Mouse (Mus musculus) small intestine, adult 2 months (tissue): ENCODE data around the gene Arntl2. TPM values are rescaled to one million over a fixed set of nuclear protein-coding genes. Genes with fewer than 3 reads are reported as not detected.

Source experiments
- H3K27ac ChIP-seq: fragments of 200-500 bp; 2 replicates; pipeline ENCODE4 v1.5.1; 2012; ENCODE audit warnings: low read depth, low read length, control low read depth, inconsistent platforms; ENCODE audit not compliant: insufficient read depth
- H3K27me3 ChIP-seq: fragments of 200-500 bp; 2 replicates; pipeline ENCODE4 v1.6.1; 2012; ENCODE audit warnings: mild to moderate bottlenecking, moderate library complexity, low read length, inconsistent platforms; ENCODE audit not compliant: control insufficient read depth, insufficient read depth
- H3K36me3 ChIP-seq: fragments of 200-500 bp; 2 replicates; pipeline ENCODE4 v1.6.1; 2012; ENCODE audit warnings: mild to moderate bottlenecking, low read length, control low read depth, inconsistent platforms; ENCODE audit not compliant: control insufficient read depth, insufficient read depth
- H3K4me1 ChIP-seq: fragments of 200-500 bp; 2 replicates; pipeline ENCODE4 v1.6.1; 2012; ENCODE audit warnings: low read length, inconsistent platforms, mixed read lengths; ENCODE audit not compliant: control insufficient read depth, insufficient read depth, insufficient read length
- H3K4me3 ChIP-seq: fragments of 200-500 bp; 2 replicates; pipeline ENCODE4 v1.5.1; 2012; ENCODE audit warnings: low read depth, mild to moderate bottlenecking, control low read depth, inconsistent platforms, low read length, moderate library complexity
- CTCF ChIP-seq: fragments of 200-500 bp; IDR thresholded peaks from 2 replicates; pipeline ENCODE4 v1.5.1; 2012; ENCODE audit warnings: low read depth, mild to moderate bottlenecking, control low read depth, inconsistent platforms, low read length, moderate library complexity, mixed read lengths; ENCODE audit not compliant: insufficient replicate concordance, insufficient read length; ENCODE audit errors: extremely low read depth
- POLR2A ChIP-seq: fragments of 200-500 bp; IDR thresholded peaks from 2 replicates; pipeline ENCODE4 v1.6.1; 2012; ENCODE audit warnings: low read depth, mild to moderate bottlenecking, control low read depth, inconsistent platforms, low read length, moderate library complexity
- WGBS: fragments of 180-500 bp; shearing (Covaris S2); methylation state at CpG from one replicate; pipeline ENCODE4 v1.1.7; 2018; 5-methylcytosine and 5-hydroxymethylcytosine counted together
- polyA plus RNA-seq: library from polyadenylated mRNA; depleted of rRNA; stranded (reverse); fragments of >200 nt; gene quantifications from 2 replicates; pipeline ENCODE4 v1.2.3, GENCODE M21; 2012

The Arntl2 gene
- polyA plus RNA-seq, 1 experiment: 0.65 TPM

GRCm38 (mm10) chr6:146838366-146838765 is 42.5 kb downstream of the Arntl2 start:
- Histone ChIP-seq H3K4me3 (no peak overlapping the region), H3K27ac (no peak overlapping the region), H3K27me3 (no peaks in the 10 kb centered on the region), H3K4me1 (no peaks in the 10 kb centered on the region; the same call in 1 of the 2 replicates), H3K36me3 (no peaks in the 10 kb centered on the region)
- WGBS: 93% methylated on average over 5 of the region's 5 CpGs
- no peak for TF ChIP-seq POLR2A
- no peak for TF ChIP-seq CTCF

GRCm38 (mm10) chr6:146838863-146839262 is 43.0 kb downstream of the Arntl2 start:
- no peak overlapping the region for H3K4me3 ChIP-seq
- H3K27me3 ChIP-seq: no peaks in the 10 kb centered on the region
- no peak overlapping the region for H3K27ac ChIP-seq
- H3K36me3 ChIP-seq: no peaks in the 10 kb centered on the region
- WGBS: 90% methylated on average over 4 of the region's 4 CpGs
- no peaks in the 10 kb centered on the region; the same call in 1 of the 2 replicates for H3K4me1 ChIP-seq
- TF ChIP-seq POLR2A: no peak

GRCm38 (mm10) chr6:146844867-146845266 is 49.0 kb downstream of the Arntl2 start:
- H3K27ac ChIP-seq: no peak overlapping the region

DNA sequence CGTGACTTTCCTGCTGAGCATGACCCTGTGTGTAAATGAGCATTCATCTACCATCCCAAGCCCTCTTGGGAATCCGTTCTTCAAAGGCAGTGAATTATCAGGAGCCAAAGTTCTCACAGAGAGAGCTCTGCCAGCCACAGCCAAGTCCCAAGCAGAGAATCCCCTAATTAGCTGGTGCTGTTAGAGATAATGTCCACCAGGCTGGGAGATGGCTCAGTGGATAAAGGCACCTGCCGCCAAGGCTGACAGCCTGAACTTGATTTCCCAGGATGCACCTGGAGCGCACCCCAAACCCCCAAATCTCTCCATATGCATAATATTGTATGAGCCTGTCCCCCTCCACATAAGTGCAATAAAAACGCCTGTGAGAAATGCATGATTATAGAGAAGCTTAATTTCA is 49.5 kb downstream of the Arntl2 start:
- H3K27me3 ChIP-seq: no peaks in the 10 kb centered on the region
- TF ChIP-seq CTCF (no peak), POLR2A (no peak)
- H3K4me3 ChIP-seq: no peak overlapping the region
- no peak overlapping the region for H3K27ac ChIP-seq
- H3K4me1 ChIP-seq: no peaks in the 10 kb centered on the region
- 91% methylated on average over 5 of the region's 5 CpGs for WGBS
- H3K36me3 ChIP-seq: no peaks in the 10 kb centered on the region

More at GRCm38 (mm10) chr6:146844867-146845266, 49.0 kb downstream of the Arntl2 start:
- no peaks in the 10 kb centered on the region for H3K36me3 ChIP-seq
- TF ChIP-seq CTCF (no peak), POLR2A (no peak)
- H3K4me1 ChIP-seq: no peaks in the 10 kb centered on the region
- no peaks in the 10 kb centered on the region for H3K27me3 ChIP-seq
- WGBS: 90% methylated on average over 6 of the region's 6 CpGs
- H3K4me3 ChIP-seq: no peak overlapping the region

GRCm38 (mm10) chr6:146845961-146846750 is 50.3 kb downstream of the Arntl2 start:
- Histone ChIP-seq H3K4me3 (no peak overlapping the region), H3K27ac (no peak overlapping the region), H3K36me3 (no peaks in the 10 kb centered on the region), H3K4me1 (no peaks in the 10 kb centered on the region), H3K27me3 (no peaks in the 10 kb centered on the region)
- TF ChIP-seq CTCF (no peak), POLR2A (no peak)
- WGBS: 40% methylated on average over 15 of the region's 15 CpGs

- no peaks in the 10 kb centered on the region for H3K4me1 ChIP-seq
- H3K27ac ChIP-seq: no peak overlapping the region
- 84% methylated on average over 3 of the region's 3 CpGs for WGBS
- no peak overlapping the region for H3K4me3 ChIP-seq
- TF ChIP-seq POLR2A (no peak), CTCF (no peak)
- no peaks in the 10 kb centered on the region for H3K36me3 ChIP-seq
- no peaks in the 10 kb centered on the region for H3K27me3 ChIP-seq
These were observed 51.5 kb downstream of the Arntl2 start for GRCm38 (mm10) chr6:146847402-146847801.

- Histone ChIP-seq H3K4me1 (no peaks in the 10 kb centered on the region), H3K27me3 (no peaks in the 10 kb centered on the region), H3K36me3 (no peaks in the 10 kb centered on the region), H3K27ac (no peak overlapping the region), H3K4me3 (no peak overlapping the region)
- no peak for TF ChIP-seq CTCF
- WGBS: 88% methylated on average over 3 of the region's 3 CpGs
These were observed 52.4 kb downstream of the Arntl2 start for GRCm38 (mm10) chr6:146848281-146848680.
